Mouse (Mus musculus): ENCODE data around the gene Akirin1.

- no peak for TF ChIP-seq CTCF (conservative IDR thresholded peaks at IDR 0.05; ENCODE audit: insufficient read depth, insufficient read length, low read depth, low read length)
- no peak for TF ChIP-seq POLR2A (IDR thresholded peaks at IDR 0.05; ENCODE audit: low read depth, low read length)
Observed at GRCm38 (mm10) chr4:123705340-123705739, 44.8 kb downstream of the Akirin1 start.

Measured in kidney, adult 2 months (tissue).